Mouse (Mus musculus) heart, embryonic 14.5 days (tissue): ENCODE data around the gene Slc27a5. TPM values are rescaled to one million over a fixed set of nuclear protein-coding genes. Genes with fewer than 3 reads are reported as not detected.
A peak's percentile ranks its signal among the peaks of the same experiment; 100 is the strongest.

ENCODE experiments used
- ATAC-seq: fragments of 200-750 bp; cut with Nextera tagmentation; 2 replicates; pipeline ENCODE4 v1.8.0; 2017; ENCODE audit warnings: low read depth, moderate TSS enrichment; ENCODE audit not compliant: insufficient number of reproducible peaks, insufficient read depth, low FRiP score
- H3K27ac ChIP-seq, 2 experiments: fragments of 200-500 bp in 1 of 2; fragments of 300-500 bp in 1 of 2; sonication (generic) in 1 of 2; replicated peaks in 1 of 2; 2 replicates each; pipeline ENCODE4 v1.5.1; 2012 to 2014; ENCODE audit warnings: low read depth in 2 of 2, low read length in 2 of 2, control low read depth in 1 of 2, mild to moderate bottlenecking in 1 of 2, mixed read lengths in 1 of 2; ENCODE audit not compliant: control insufficient read depth in 1 of 2, insufficient read depth in 1 of 2
- H3K27me3 ChIP-seq: fragments of 300-500 bp; sonication (generic); 2 replicates; pipeline ENCODE4 v1.6.1; 2014; ENCODE audit warnings: mild to moderate bottlenecking, low read length, control low read depth; ENCODE audit not compliant: control insufficient read depth, insufficient read depth
- H3K36me3 ChIP-seq: fragments of 300-500 bp; sonication (generic); 2 replicates; pipeline ENCODE4 v1.6.1; 2014; ENCODE audit warnings: mild to moderate bottlenecking, control low read depth, low read length, mixed read lengths; ENCODE audit not compliant: control insufficient read depth, insufficient read depth
- H3K4me1 ChIP-seq, 2 experiments: fragments of 200-500 bp in 1 of 2; fragments of 300-500 bp in 1 of 2; sonication (generic) in 1 of 2; 2 replicates each; pipeline ENCODE4 v1.6.1; 2012 to 2014; ENCODE audit warnings: low read length in 2 of 2, control low read depth in 1 of 2, mixed read lengths in 1 of 2; ENCODE audit not compliant: control insufficient read depth in 2 of 2, insufficient read depth in 2 of 2
- H3K4me2 ChIP-seq: fragments of 300-500 bp; sonication (generic); 2 replicates; pipeline ENCODE4 v1.6.1; 2014; ENCODE audit warnings: mild to moderate bottlenecking, low read length
- H3K4me3 ChIP-seq, 2 experiments: fragments of 200-500 bp in 1 of 2; fragments of 300-500 bp in 1 of 2; sonication (generic) in 1 of 2; 2 replicates each; pipeline ENCODE4 v1.5.1; 2012 to 2014; ENCODE audit warnings: low read length in 2 of 2, mild to moderate bottlenecking in 2 of 2, control low read depth in 1 of 2, low read depth in 1 of 2, moderate library complexity in 1 of 2; ENCODE audit not compliant: control insufficient read depth in 1 of 2, insufficient read depth in 1 of 2
- H3K9ac ChIP-seq: fragments of 300-500 bp; sonication (generic); 2 replicates; pipeline ENCODE4 v1.6.1; 2014; ENCODE audit warnings: mild to moderate bottlenecking, low read length
- H3K9me3 ChIP-seq: fragments of 300-500 bp; sonication (generic); 2 replicates; pipeline ENCODE4 v1.6.1; 2016; ENCODE audit warnings: low read length, control low read depth; ENCODE audit not compliant: control insufficient read depth
- WGBS: fragments of 180-500 bp; shearing (Covaris S2); extraction: QIAGEN DNeasy Blood & Tissue Kit; methylation state at CpG from one replicate; pipeline ENCODE4 v1.1.7; 2014; 5-methylcytosine and 5-hydroxymethylcytosine counted together
- polyA plus RNA-seq: library from polyadenylated mRNA; unstranded; fragments of >200 nt; fragmentation: Nextera tagmentation; extraction: Ambion mirVana; gene quantifications from 2 replicates; pipeline ENCODE4 v1.2.1, GENCODE M21; 2014

Slc27a5 gene
- polyA plus RNA-seq, 1 experiment from 2014 or later, result not detected

DNA sequence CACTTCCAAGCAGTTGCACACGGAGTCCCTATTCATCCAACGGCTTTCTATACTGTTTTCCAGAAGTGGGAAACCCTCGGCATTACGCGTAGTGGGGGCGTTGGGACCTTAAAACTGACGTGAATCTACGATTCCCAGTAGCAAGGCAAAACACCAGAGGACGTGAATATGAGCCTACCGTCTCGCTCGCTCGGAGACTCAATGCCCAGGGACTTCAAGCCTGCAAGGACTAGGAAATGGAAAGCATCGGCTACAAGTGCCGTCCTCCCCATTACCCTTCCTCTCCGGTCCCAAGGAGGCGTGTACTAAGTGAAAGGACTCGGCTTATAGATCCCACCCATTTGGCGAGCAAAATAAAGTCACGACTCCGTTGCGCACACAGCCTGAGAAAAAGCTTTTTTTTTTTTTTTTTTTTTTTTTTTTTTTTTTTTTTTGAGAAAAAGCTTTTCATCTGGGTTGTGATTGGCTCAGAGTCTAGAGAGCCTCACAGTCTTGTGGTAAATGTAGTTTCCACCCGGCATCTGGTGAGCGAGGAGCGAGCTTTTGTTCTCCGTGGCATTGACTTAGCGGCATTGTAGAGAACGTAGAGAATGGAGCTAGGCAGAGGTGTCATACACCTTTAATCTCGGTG, 36.4 kb downstream of the Slc27a5 start:
- 3% methylated on average over 29 of the region's 29 CpGs for whole genome bisulfite sequencing
- Histone ChIP-seq H3K9me3 (no peaks in the 10 kb centered on the region), H3K27me3 (no peaks in the 10 kb centered on the region), H3K9ac (peak overlapping the region; percentile 77), H3K4me2 (peak overlapping the region; percentile 72), H3K27ac (peak overlapping the region; percentile 73 to 82), H3K4me3 (peak overlapping the region; percentile 55 to 74), H3K4me1 (peaks cover 5 to 6% of the 10 kb centered on the region in 2 experiments), H3K36me3 (no peaks in the 10 kb centered on the region)
- ATAC-seq, result peak; percentile 27; the same call in 1 of the 2 replicates

DNA sequence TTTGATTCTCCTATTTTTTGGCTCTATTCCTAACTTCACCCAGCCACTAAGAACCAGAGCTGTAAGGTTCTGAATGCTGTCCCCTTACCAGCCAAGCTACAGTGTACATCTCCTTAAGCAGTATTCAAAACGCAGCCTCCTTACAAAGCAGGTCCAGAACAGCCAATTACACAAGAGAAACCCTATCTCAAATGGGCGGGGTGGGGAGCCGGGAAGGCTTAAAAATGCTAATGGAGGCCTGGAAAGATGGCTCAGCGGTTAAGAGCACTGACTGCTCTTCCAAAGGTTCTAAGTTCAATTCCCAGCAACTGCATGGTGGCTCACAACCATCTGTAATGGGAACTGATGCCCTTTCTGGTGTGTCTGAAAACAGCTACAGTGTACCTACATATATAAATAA, 38.3 kb downstream of the Slc27a5 start:
- no peak overlapping the region for H3K9ac ChIP-seq
- 25% methylated on average over 4 of the region's 4 CpGs for WGBS
- H3K4me1 ChIP-seq, result no peaks in the 10 kb centered on the region
- no peaks in the 10 kb centered on the region for H3K9me3 ChIP-seq
- H3K27me3 ChIP-seq, result no peaks in the 10 kb centered on the region
- no peaks in the 10 kb centered on the region for H3K36me3 ChIP-seq
- ATAC-seq, result no peak
- no peak overlapping the region for H3K4me2 ChIP-seq
- H3K4me3 ChIP-seq, result no peak overlapping the region
- H3K27ac ChIP-seq, result no peak overlapping the region

DNA sequence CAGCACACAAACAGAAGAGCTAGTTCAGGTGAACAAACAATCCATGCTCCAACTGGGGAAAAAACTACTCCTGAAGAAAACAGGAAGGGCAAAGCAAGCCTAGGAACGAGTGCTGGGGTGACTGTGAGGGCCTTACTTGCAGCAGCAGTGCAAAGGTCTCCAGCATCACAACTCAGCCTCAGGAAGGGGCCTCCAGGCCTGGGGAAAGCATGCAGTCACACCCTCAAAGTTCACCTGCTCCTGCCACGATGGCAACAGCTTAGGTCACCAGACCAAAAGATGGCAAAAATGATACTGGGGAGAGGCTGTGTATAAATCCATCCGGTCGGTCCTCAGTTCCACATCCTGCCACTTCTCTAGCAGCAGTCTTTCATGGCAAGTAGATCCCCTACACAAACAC, 39.0 kb downstream of the Slc27a5 start:
- Histone ChIP-seq H3K4me1 (no peaks in the 10 kb centered on the region), H3K9me3 (no peaks in the 10 kb centered on the region), H3K36me3 (no peaks in the 10 kb centered on the region), H3K27ac (no peak overlapping the region), H3K4me3 (no peak overlapping the region), H3K27me3 (no peaks in the 10 kb centered on the region), H3K4me2 (no peak overlapping the region), H3K9ac (no peak overlapping the region)
- WGBS, result 81% methylated on average over 4 of the region's 4 CpGs
- ATAC-seq, result no peak

DNA sequence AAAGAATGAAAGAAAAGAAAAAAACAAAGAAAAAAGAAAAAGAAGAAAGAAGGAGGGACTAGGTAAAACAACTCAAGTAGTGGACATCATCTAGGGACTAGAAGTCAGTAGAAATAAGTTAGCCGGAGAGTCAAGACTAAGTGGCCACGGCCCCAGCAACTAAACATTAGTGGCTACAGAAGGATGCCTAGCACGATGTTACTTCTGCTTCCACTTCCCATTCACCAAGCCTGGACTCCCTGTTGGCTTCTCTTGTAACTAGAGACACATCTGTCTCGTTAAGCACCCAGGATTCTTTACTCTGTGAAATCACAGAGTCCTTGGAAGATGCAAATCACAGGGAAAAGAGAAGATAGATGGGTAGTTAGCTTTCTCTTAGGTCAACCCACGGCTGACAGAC, 40.5 kb downstream of the Slc27a5 start:
- H3K9ac ChIP-seq, result no peak overlapping the region
- H3K9me3 ChIP-seq, result no peaks in the 10 kb centered on the region
- no peak for ATAC-seq
- no peak overlapping the region for H3K4me3 ChIP-seq
- WGBS, result 70% methylated on average over 5 of the region's 5 CpGs
- H3K36me3 ChIP-seq, result no peaks in the 10 kb centered on the region
- H3K27me3 ChIP-seq, result no peaks in the 10 kb centered on the region
- no peak overlapping the region for H3K4me2 ChIP-seq
- no peaks in the 10 kb centered on the region for H3K4me1 ChIP-seq
- H3K27ac ChIP-seq, result no peak overlapping the region

DNA sequence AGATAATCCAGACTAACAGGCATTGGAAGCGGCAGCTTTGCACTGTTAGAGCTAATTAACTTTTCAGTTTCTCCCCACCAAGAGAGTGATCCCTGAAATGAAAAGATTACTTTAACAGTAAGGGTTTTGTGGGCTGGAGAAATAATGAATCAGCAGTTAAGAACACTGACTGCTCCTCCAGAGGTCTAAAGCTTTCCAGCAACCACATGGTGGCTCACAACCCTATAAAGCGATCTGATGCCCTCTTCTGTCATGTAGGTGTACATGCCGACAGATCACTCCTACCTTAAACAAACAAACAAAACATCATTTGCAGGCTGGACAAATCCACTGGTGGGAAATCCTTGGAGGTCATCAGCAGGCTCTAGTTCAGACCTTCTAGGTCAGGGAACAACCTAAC, 43.1 kb downstream of the Slc27a5 start:
- ATAC-seq, result no peak
- peaks cover 6% of the 10 kb centered on the region in 2 experiments for H3K4me1 ChIP-seq

DNA sequence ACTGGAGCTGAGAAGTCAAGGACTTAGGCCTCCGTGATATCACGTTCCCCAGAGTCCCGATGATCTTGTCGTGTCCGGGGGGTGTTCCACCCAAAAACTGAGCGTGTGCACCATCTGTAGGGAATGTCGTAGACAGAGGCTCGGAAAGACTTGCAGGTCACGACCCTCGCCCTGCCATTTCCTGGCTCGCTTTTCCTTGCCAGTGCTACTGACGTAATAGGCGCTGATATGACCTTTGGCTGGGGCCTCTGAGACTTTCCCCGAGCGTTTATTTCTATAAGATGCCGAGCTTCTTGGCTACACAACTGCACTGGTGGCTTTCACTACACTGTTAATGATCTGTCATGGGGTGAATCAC, 48.1 kb downstream of the Slc27a5 start:
- peaks cover 6 to 8% of the 10 kb centered on the region in 2 experiments for H3K4me1 ChIP-seq
- H3K36me3 ChIP-seq, result no peaks in the 10 kb centered on the region
- WGBS, result 9% methylated on average over 16 of the region's 16 CpGs
- H3K9me3 ChIP-seq, result no peaks in the 10 kb centered on the region
- no peaks in the 10 kb centered on the region for H3K27me3 ChIP-seq
- peak overlapping the region; percentile 79 to 91 for H3K27ac ChIP-seq
- ATAC-seq, result no peak
- H3K9ac ChIP-seq, result peak overlapping the region; percentile 74
- peak overlapping the region; percentile 48 to 68 for H3K4me3 ChIP-seq
- peak overlapping the region; percentile 83 for H3K4me2 ChIP-seq

More for the DNA sequence above, 43.1 kb downstream of the Slc27a5 start:
- Histone ChIP-seq H3K9me3 (no peaks in the 10 kb centered on the region), H3K9ac (no peak overlapping the region), H3K4me2 (no peak overlapping the region), H3K4me3 (no peak overlapping the region), H3K36me3 (no peaks in the 10 kb centered on the region), H3K27me3 (no peaks in the 10 kb centered on the region), H3K27ac (no peak overlapping the region)
- 48% methylated on average over 3 of the region's 3 CpGs for WGBS

DNA sequence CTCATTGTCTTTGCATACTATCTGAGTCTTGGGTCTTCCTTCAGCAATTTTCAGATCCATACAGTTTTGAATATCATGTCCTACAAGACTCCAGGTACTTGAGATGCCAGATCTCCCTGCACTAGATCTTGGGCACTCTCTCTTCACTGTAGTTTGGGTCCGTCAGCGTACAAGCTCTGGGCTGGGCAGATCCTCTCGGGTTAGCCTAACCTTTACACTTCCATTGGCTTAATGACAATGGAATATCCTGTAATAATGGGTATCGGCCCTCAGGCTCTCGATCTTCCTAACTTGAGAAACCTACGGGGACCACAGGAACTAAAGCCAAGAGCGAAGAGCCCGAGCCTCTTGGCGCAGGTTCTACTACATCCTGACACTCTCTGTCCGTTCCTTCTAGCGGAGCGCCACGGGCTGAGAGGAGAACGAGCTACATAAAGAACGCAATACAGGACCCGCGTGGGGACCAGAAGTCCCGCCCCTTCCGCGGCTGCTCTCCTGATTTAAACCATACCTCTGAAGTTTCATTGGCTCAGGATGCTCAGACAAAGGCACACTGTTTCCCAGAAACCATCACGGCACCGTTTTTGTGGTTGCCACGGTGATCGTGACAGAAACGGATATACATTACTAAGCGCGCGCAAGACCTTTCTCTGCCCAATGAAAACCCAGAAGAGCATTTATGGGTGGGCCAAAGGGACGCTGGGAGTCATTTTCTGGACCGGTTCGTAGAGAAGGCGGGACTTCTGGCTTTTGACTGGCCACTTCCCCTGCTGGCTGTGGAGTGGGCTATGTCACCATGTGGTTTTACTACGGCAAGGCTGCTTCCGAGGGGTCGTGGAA, 48.7 kb downstream of the Slc27a5 start:
- 12% methylated on average over 35 of the region's 35 CpGs for WGBS
- H3K4me3 ChIP-seq, result peak overlapping the region; percentile 48 to 68
- H3K36me3 ChIP-seq, result no peaks in the 10 kb centered on the region
- ATAC-seq, result peak; percentile 95
- peak overlapping the region; percentile 83 for H3K4me2 ChIP-seq
- peak overlapping the region; percentile 79 to 91 for H3K27ac ChIP-seq
- H3K27me3 ChIP-seq, result no peaks in the 10 kb centered on the region
- no peaks in the 10 kb centered on the region for H3K9me3 ChIP-seq
- H3K4me1 ChIP-seq, result peaks cover 6 to 8% of the 10 kb centered on the region in 2 experiments
- H3K9ac ChIP-seq, result peak overlapping the region; percentile 74
